Mouse (Mus musculus): ENCODE measurements around the gene Clec2h. TPM values are rescaled to one million over a fixed set of nuclear protein-coding genes. Genes with fewer than 3 reads are reported as not detected.
"Not testable (repeated sequence)": the region's sequence is repeated elsewhere in the genome, so short reads cannot be mapped to it uniquely, and the experiment has no call there.

The Clec2h gene
- not detected for total RNA-seq (2021)
- long read RNA-seq, experiment 1, result 0 reads
- long read RNA-seq, experiment 2, result 0 reads

DNA sequence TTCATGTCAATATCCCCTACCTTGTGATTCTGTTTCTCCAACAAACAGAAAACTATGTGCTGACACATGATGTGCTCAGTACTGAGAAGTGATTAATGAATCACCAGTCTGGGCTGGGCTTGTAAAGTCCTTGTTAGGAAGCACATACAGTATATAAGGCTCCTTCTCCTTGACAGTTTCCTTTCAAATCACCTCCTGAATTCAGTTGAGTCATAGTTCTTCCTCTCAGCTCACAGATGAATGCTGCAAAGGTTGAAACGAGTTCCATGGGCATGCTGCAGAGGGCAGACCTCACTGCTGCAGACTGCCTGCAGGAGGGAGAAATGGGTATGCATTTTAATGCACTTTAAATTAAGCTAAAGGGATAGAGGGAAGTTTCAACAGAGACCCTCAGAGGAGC lies at the start of gene Clec2h:
TSS of gene Clec2h (plus strand) at position 180 of the 400 bp plus-strand sequence.
- DNase-seq, result no peak

DNA sequence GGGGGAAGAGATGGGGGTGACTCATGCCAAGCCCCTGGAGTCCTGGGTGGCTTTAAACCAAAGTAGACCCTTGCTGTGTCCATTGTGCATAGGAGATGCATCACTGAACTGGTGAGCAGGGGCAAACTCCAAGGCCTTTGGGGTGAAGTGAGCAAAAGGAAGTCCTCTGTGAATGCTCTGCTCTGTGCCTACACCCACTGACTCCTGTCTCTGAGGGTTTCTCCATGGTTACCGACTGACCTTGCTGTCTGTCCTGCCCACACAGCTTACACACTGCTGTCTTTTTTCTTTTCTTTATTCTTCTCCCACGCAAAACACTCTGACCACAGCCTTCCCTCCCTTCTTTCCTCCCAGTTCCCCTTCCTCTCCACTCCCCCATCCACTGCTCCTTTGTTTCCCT lies 39.5 kb upstream of the Clec2h start:
- no peak for DNase-seq

DNA sequence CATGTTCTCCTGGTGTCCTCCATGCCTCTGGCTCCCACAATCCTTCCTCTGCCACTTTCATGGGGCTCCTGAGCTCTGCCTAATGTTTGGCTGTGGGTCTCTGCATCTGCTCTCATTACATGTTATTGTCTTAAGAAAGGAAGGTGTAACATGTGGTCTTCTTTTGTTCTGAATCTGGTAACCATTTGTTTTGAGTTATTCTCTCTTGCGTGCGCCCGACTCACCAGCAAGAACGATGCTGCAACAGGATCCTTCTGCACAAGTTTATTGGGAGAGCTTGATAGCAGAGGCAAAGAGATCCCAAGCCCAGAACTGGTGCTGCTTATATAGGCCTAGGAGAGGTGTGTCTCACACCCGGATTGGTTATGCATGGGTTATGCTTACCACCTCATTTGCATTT lies 38.8 kb upstream of the Clec2h start, which contains the start of gene Klrb1a:
TSS of gene Klrb1a (minus strand) at position 101 of the 400 bp plus-strand sequence.
- DNase-seq, result not testable (repeated sequence)

DNA sequence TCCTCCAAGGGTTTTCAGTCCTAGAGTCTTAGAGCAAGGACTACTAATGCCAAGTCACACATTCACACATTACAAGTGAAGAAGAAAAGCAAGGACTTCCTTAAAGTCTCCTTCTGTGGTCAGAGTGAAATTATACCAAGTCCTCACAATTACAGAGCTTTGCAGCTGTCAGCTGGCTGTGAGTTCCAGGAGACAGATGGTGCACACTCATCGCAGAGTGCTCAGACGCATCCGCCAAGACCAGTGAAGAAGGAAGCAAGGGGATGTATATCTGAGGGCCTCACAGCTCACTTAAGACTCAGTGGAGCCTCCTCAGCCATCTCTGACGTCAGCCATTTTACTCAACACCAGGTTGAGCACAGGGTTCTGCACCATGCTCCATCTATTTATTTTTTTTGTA lies 37.8 kb upstream of the Clec2h start:
- no peak for DNase-seq

DNA sequence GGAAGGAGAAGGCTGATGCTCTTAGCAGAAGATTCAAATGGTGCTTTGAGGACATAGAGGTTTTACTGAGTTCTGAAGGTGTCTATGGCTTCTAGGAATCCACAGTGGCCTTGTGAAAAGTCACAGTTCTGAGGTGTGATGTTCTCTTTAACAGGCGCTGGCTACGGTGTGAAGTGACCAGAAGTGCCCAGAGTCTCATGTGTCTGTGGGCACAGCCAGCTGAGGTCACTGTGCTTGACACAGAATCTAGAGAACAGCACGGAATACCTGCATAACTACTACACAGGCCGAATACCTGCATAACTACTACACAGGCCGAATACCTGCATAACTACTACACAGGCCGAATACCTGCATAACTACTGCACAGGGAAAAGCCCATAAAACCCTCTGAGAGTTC lies 36.9 kb upstream of the Clec2h start:
- not testable (repeated sequence) for DNase-seq

DNA sequence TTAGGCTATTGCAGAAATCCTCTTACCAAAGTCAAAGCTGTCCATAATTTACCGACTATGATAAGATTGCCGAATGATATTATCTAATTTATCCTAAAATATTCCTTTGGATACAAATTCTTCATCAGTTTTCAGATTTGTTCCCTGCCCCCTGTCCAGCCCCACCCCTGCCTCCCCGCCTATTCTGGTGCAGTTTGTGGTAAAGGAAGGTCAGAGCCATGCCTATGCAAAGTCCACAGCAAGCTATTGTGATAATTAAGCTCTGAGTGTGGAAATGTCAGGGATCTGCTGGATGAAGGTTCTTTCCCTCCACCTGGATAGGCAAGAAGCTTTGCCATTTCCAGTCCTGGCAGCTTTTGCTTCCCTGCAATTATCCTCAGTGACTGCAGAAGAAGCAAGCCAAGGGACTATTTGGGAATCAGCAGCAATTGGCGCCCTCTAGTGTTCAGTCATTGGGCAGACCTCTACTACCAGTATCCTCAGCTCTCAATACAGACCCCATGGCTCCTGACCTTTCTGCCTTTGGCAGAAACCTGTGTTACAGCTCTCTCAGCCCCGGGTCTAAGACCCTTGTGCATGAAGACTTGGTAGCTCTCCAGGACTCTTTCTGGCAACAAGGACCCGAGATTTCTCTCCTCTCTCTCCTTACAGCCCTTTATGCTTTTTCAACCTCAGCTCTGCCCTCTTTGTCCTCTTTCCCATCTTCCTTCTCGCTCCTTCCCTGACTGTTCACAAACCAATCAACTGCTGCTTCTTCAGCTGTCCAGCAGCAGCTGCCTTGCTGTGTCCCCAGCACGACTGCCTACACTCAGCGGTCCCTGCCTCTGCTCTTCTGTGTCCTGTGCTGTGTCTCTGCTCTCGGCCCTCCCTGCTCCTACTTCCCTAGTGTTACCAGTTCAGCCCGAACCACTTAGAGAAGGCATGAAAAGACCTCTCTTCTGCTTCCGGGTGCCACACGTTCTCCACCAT lies 32.1 kb upstream of the Clec2h start:
- DNase-seq, result not testable (repeated sequence)

DNA sequence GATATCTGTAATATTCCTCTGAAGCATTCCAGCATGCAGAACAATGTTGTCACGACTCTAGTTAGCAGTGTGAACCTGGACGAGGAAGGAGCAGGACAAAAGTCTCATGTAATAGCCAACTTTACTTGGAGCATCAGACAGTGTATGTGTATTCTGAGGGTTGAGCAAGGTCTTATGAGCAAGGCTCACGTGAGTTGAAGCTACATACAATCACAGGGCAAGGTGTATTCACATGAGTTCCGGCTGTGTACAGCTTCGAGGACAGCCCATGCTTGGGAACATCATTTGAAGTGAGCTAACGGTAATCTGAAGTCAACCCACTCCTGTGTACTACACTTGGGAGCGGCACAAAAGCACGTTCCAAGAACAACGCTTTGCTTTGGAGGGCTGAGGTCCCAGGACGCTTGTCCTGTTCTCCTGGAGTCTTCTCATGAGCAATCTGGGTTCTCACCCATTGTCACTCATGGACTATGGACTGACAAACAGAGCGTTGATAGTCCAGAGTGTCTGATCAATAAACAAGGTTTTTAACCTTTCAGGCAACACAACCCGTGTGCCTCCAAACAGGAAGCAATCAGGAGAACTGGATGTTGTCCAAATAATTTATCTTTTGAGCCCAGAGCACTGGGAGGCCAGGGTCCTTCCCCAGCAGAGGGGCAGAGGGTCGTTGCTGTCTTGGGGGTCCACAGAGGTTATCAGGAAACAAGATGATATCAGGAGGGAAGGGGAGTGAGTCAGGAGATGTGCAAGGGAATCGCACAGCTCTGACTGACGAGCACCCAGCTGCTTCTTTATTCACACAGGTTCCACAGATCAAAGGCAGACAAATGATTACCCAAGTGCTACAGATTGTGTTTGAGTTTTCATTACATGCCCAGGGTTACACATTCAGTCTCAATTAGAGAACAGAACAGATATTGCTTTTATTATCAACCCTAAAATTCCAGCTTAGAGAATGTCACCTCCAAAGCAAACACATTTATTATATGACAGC lies 31.0 kb upstream of the Clec2h start:
- not testable (repeated sequence) for DNase-seq

DNA sequence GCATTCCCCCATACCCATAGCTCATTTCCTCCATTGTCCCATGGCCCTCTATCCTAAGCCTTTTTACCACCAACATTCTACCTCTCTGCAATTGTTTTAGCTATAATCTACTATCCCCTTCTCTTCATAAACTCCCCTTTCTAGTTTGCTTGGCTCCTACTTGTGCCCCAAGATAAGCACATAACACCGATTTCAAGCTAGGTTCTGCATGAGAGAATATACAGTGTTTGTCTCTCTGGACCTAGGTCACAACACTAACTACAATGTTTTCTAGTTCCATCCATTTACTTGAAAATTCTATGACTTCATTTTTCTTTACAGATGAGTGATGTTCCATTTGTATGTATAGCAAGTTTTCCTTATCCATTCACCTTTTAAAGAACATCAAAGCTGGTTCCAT lies 21.5 kb upstream of the Clec2h start:
- no peak for DNase-seq

DNA sequence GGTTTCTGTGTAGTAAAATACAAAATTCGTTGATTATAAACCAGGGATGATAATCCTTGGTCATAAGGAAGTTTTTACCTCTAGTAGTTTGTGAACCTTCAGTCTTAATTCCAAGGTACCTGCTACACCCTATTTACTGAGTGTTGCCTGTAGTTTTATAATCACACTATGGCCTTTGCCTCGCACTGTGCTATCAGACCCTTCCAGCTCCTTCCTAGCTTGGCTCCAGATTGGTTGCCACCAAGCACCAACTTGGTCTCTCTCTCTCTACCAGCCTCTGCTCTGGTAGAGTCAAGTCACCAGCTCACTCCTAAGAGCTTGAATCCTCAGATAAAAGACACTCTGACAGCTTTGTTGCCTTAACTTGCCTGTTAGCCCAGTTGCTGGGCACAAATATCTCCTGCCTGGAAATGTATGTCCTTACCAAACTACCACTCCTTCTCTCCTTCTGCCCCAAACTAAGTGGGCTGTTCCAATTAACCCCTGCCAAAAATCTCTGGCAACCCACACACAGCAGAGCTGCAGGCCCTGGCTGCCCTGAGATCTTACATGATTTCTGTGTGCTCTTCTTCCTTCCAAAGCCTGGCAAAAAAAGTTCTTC lies 21.0 kb upstream of the Clec2h start:
- DNase-seq, result no peak

DNA sequence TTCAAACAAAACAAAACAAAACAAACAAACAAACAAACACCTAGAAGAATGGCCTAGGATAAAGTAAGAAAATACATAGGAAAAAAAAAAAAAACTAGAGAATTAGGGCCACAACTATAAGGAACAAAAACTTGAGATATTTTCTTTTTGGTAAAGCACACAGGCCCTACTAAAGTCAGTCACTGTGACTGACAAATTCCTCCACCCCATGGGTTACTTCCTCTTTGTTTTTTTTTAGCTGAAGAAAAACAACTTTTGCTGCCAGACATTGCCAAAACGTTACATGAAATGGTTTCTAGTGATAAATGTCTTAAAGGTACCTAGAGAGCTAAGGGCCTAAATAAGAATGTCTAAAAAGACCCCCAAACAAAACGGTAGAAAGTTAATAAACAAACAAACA lies 18.2 kb upstream of the Clec2h start:
- DNase-seq, result no peak

DNA sequence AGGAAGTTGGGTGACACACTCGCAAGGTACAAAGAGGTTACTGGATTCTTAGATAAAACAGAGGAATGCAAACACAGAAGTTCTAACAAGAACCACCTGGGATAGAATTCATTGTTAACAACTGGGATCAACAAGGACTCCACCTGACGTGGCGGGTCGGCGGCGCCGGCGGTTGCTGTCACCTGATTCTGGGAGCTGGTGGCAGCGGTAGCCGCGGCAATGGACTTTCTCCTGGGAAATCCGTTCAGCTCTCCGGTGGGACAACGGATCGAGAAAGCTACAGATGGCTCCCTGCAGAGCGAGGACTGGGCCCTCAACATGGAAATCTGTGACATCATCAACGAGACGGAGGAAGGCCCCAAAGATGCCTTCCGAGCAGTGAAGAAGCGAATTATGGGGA lies 17.5 kb upstream of the Clec2h start:
- not testable (repeated sequence) for DNase-seq

DNA sequence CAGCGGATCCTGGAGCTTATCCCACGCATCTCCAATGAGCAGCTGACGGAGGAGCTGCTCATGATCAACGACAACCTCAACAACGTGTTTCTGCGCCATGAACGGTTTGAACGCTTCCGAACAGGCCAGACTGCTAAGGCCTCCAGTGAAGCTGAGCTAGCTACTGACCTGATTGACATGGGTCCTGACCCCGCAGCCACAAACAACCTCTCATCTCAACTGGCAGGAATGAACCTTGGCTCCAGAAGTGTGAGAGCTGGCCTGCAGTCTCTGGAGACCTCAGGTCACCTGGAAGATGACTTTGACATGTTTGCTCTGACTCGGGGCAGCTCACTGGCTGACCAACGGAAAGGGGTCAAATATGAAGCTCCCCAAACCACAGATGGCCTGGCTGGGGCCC lies 16.5 kb upstream of the Clec2h start:
- not testable (repeated sequence) for DNase-seq

DNA sequence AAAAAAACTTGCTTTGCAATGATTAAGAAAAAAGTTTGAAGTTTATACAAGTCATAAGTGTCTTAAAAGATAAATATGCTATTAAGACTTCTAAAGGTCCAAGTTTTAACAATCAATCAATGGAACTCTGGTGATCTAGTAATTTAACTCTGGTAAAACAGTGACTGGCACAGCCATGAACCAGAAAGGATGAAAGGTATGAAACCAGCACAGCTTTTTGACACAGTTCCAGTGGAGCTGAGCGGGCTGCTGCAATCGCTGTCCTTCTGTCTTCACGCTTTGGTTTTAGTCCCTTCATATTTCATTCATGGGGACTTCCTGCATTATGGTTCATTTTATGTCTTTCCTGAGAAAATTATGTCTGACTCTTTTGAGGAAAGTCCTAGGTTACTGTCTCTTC lies 12.5 kb upstream of the Clec2h start:
- no peak for DNase-seq

DNA sequence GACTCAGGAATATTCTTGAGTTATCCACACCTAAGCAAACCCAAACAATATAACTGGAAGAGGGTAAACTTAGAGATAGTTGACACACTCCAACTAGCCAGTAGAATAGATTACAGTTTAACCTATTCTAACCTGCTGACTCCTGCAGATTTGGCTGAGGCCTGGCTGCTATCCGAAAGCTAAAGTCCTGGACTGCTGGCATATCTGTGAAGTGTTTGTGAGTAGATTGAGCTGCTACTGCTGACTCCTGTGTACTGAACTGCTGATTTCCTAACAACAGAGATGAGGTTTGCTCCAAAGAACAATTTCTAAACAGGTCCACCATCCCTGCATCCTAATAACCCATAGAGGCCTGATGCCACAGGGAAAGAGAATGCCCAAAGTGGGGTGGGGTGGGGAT lies 12.0 kb upstream of the Clec2h start:
- DNase-seq, result no peak

DNA sequence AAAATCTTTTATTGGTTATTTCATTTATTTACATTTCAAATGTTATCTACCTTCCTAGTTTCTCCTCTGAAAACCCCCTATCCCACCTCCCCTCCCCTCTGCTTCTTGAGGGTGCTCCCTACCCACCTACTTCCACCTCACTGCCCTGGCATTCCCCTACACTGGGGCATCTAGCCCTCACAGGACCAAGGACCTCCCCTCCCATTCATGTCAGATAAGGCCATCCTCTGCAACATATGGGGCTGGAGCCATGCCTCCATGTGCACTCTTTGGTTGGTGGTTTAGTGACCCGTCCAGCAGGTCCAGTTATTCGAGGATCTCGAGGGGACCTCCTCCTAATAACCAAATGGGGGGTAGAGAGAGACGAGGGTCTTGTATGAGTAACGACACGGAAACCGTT lies 11.4 kb upstream of the Clec2h start:
- not testable (repeated sequence) for DNase-seq

DNA sequence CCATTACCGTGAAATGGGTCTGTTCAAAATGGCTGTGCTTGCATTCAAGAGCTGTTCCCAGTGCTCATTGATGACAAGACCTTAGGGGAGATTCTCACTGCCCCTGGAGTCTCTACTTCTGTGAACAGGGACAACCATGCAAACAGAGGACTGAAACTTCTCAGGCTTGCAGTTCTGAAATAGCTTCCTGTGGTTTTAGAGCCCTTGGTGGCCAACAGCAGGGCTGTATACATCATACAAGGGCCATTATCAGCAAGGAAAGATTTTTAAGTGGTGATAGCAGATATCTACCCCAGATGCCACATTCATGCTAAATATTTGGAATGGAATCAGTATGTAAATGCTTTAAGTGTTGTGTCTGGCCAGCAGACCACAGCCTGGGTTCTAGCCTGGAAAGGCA lies 9.2 kb upstream of the Clec2h start:
- DNase-seq, result no peak

DNA sequence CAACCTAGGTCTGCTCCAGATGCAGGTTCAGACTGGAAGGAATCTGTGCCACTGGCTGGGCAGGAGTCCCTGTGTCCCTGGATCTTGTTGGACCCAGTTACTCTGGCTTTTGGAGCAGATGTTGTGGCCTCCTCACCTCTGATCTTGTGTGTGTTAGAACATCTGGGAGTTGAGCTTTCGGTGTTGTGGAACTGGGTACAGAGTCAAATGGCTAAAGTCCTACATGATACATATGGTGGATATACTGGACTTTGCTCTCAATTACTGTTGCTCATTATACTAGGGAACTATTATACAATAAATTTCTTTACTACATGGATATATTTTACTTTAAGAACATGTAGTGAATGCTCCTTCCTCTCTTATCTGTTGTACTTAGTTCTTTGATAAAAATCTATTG lies 936 bp upstream of the Clec2h start:
- DNase-seq, result no peak

DNA sequence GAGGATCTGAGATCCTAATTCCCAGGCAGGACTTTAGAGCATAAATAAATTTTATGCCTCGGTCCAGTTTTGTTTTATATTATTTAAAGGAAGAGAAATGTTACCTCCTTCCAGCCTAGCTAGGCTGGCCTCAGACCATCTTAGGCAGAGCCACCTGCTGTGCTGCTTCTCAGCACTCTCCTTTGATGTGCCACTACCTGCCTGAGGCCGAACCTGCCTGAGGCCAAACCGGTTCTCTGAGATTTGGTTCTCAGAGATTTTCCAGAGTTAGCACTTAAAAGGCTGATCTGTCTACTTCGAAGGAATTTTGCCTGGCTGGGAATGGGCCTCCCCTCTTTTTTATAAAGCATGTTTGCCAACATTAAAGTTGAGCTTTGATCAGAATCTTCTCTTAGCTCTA lies 7.8 kb downstream of the Clec2h start:
- DNase-seq, result no peak

DNA sequence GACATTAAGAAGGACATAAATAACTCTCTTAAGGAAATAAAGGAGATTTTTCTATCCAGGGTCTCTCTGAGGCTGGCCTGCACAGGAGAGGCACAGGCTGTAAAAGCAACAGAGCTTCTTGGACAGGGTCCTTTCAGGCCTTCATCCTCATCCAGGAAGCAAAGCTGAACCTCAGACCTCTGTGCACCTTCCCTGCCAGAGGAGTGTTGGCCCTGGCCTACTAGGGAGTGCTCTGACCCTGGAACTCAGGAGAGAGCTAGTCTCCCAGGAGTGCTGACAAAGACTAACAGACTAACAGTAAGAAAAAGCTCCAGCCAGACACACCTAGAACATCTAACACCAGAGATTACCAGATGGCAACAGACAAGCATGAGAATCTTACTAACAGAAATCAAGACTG lies 17.4 kb downstream of the Clec2h start:
- no peak for DNase-seq

DNA sequence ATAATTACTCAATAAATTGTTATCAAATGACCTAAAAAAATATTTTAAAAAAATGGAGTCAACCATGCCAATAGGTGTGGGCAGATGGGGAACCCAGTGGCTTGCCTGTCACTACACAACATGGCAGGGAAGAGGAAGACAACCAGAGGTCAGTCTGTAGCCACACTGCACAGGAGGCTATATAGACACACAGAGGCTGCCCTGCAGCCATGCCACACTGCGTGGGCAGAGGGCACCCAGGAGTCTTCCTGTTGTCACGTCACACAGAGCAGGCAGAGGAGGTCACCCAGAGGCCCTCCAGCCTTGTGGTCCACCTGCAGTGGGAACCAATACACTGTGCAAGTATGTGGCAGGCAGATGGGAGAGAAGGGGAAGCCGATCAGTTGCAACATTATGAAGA lies 39.5 kb downstream of the Clec2h start:
- DNase-seq, result no peak

DNA sequence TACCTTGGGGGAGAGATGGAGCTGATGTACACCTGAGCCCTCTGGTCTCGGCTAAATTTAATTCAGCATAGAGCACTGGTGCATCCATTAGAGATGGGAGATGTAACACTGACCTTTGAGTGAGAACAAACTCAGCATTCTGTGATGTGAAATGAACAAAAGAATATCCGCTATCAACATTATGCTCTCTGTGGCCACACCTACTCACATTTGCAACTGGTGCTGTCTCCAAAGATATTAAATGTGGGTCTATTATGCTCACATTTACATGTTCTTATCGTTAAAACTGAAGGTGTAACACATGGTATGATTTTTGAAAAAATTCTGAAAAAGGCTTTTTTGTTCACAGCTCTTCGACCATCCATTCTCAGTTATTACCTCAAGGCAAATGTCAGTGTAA lies 60.8 kb downstream of the Clec2h start, which contains the start of gene Klrb1:
TSS of gene Klrb1 (minus strand) at position 101 of the 400 bp plus-strand sequence.
- no peak for DNase-seq

Measured in gastrocnemius, postnatal 25 days (tissue).